Mouse (Mus musculus): ENCODE results near the gene Snf8.

Gene Snf8

GRCm38 (mm10) chr11:96030571-96030970 lies 4.1 kb upstream of the Snf8 start:
- no peak for DNase-seq

GRCm38 (mm10) chr11:96031701-96032100 lies 3.0 kb upstream of the Snf8 start:
- DNase-seq, result no peak

GRCm38 (mm10) chr11:96033264-96033663 lies 1.4 kb upstream of the Snf8 start:
- no peak for DNase-seq

GRCm38 (mm10) chr11:96034116-96034515 lies 569 bp upstream of the Snf8 start:
- no peak for DNase-seq

- DNase-seq, result no peak
Observed at GRCm38 (mm10) chr11:96035133-96035532, 448 bp downstream of the Snf8 start.

- no peak for DNase-seq
Observed at GRCm38 (mm10) chr11:96037499-96037898, 2.8 kb downstream of the Snf8 start.

- DNase-seq, result no peak
Observed at GRCm38 (mm10) chr11:96038560-96038959, 3.9 kb downstream of the Snf8 start.

GRCm38 (mm10) chr11:96044803-96045567 lies 10.3 kb downstream of the Snf8 start:
- no peak for DNase-seq

GRCm38 (mm10) chr11:96046028-96046427 lies 11.3 kb downstream of the Snf8 start:
- no peak for DNase-seq

- no peak for DNase-seq
Observed at GRCm38 (mm10) chr11:96046793-96047192, 12.1 kb downstream of the Snf8 start.

GRCm38 (mm10) chr11:96047469-96048373 lies 13.0 kb downstream of the Snf8 start:
- DNase-seq, result no peak

GRCm38 (mm10) chr11:96049939-96050338 lies 15.3 kb downstream of the Snf8 start:
- DNase-seq, result no peak

- no peak for DNase-seq
Observed at GRCm38 (mm10) chr11:96050854-96051253, 16.2 kb downstream of the Snf8 start.

GRCm38 (mm10) chr11:96058309-96058708 lies 23.6 kb downstream of the Snf8 start:
- DNase-seq, result no peak

- DNase-seq, result peak; percentile 37 to 45
Observed at GRCm38 (mm10) chr11:96064521-96065214, 30.0 kb downstream of the Snf8 start.

- DNase-seq, result peak; percentile 94 to 97
Observed at GRCm38 (mm10) chr11:96065215-96065911, 30.7 kb downstream of the Snf8 start, which contains the start of gene Ube2z. Gene Ube2z (minus strand): TSS chr11:96065388.

GRCm38 (mm10) chr11:96068231-96068630 lies 33.5 kb downstream of the Snf8 start:
- no peak for DNase-seq

- no peak for DNase-seq
Observed at GRCm38 (mm10) chr11:96070353-96070752, 35.7 kb downstream of the Snf8 start.

- no peak for DNase-seq
Observed at GRCm38 (mm10) chr11:96071013-96071412, 36.3 kb downstream of the Snf8 start.

- DNase-seq, result no peak
Observed at GRCm38 (mm10) chr11:96073295-96073993, 38.8 kb downstream of the Snf8 start.

- DNase-seq, result no peak
Observed at GRCm38 (mm10) chr11:96074351-96075176, 39.9 kb downstream of the Snf8 start.

All from spleen, adult 18-20 months (tissue).